Mouse (Mus musculus) heart, adult 2 months (tissue): ENCODE results near the gene Bcl11a. TPM values are rescaled to one million over a fixed set of nuclear protein-coding genes. Genes with fewer than 3 reads are reported as not detected.

Source experiments
- DNase-seq, 2 experiments: peaks; one replicate each; pipeline ENCODE4 v3.0.0; 2021
- H3K27ac ChIP-seq: fragments of 200-600 bp; 2 replicates; pipeline ENCODE4 v1.8.1; 2022
- H3K27me3 ChIP-seq: fragments of 200-500 bp; 2 replicates; pipeline ENCODE4 v1.6.1; 2012; ENCODE audit warnings: mild to moderate bottlenecking, low read length, inconsistent platforms, mixed read lengths; ENCODE audit not compliant: control insufficient read depth, insufficient read depth
- H3K36me3 ChIP-seq: fragments of 200-500 bp; 2 replicates; pipeline ENCODE4 v1.6.1; 2012; ENCODE audit warnings: low read length, inconsistent platforms; ENCODE audit not compliant: control insufficient read depth, insufficient read depth
- H3K4me1 ChIP-seq: fragments of 200-500 bp; 2 replicates; pipeline ENCODE4 v1.6.1; 2011; ENCODE audit warnings: low read length; ENCODE audit not compliant: control insufficient read depth, insufficient read depth
- H3K4me3 ChIP-seq: fragments of 200-600 bp; 2 replicates; pipeline ENCODE4 v1.8.1; 2022
- H3K79me2 ChIP-seq: fragments of 200-500 bp; replicated peaks from 2 replicates; pipeline ENCODE4 v1.6.1; 2012; ENCODE audit warnings: mild to moderate bottlenecking, inconsistent platforms, low read length, moderate library complexity, mixed read lengths; ENCODE audit not compliant: control insufficient read depth, insufficient read depth
- H3K9ac ChIP-seq: fragments of 200-500 bp; 2 replicates; pipeline ENCODE4 v1.6.1; 2012; ENCODE audit warnings: low read depth, mild to moderate bottlenecking, control low read depth, inconsistent platforms, low read length, mixed read lengths
- CTCF ChIP-seq: fragments of 200-600 bp; IDR thresholded peaks from 2 replicates; pipeline ENCODE4 v1.8.1; 2022; ENCODE audit warnings: antibody characterized with exemption, mild to moderate bottlenecking, moderate library complexity
- EP300 ChIP-seq: fragments of 200-500 bp; IDR thresholded peaks from 2 replicates; pipeline ENCODE4 v1.6.1; 2011; ENCODE audit warnings: low read depth, low read length, control low read depth; ENCODE audit not compliant: insufficient read depth
- POLR2A ChIP-seq: fragments of 200-500 bp; IDR thresholded peaks from 2 replicates; pipeline ENCODE4 v1.6.1; 2011; ENCODE audit warnings: mild to moderate bottlenecking, low read depth, low read length, control low read depth; ENCODE audit not compliant: insufficient read depth
- WGBS: fragments of 180-500 bp; shearing (Covaris S2); methylation state at CpG from one replicate; pipeline ENCODE4 v1.1.7; 2018; 5-methylcytosine and 5-hydroxymethylcytosine counted together
- intact Hi-C: fragments of 180-260 bp; cut with DNase I; formaldehyde crosslinking; loops from one replicate; pipeline ENCODE4 v1.15.1; 2025
- polyA plus RNA-seq: library from polyadenylated mRNA; depleted of rRNA; stranded (reverse); fragments of >200 nt; gene quantifications from 2 replicates; pipeline ENCODE4 v1.2.3, GENCODE M21; 2012
- total RNA-seq, 2 experiments: library from RNA; stranded (reverse); gene quantifications; 2 replicates each; pipeline ENCODE4 v1.2.3; 2021

The Bcl11a gene
- total and polyA plus RNA-seq, 3 experiments: 1.1 to 4.2 (median 2.4) TPM

DNA sequence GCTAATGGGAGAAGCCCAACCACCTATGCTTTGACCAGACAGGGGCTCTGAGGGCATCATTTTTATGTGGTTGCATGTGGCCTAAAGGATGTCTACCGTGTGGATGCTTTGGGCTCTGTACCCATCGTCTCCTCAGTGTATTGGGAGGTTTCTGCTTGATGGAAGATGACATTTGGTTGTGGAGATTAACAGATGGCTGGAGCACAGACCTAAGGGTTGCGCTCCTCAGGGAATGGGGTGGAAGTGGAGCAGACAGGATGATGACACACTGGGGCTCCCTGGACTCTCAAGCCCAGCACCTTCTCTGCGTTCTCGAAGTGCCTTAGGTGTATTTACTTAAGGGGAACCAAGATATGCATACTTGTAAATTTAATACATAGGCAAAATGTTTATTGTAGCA, 56.1 kb downstream of the Bcl11a start:
- DNase-seq: no peak
- Histone ChIP-seq H3K36me3 (no peaks in the 10 kb centered on the region), H3K4me1 (no peaks in the 10 kb centered on the region), H3K27ac (no peak overlapping the region), H3K4me3 (no peak overlapping the region), H3K9ac (no peak overlapping the region), H3K27me3 (no peaks in the 10 kb centered on the region), H3K79me2 (no peaks in the 10 kb centered on the region)
- TF ChIP-seq CTCF (no peak), EP300 (no peak), POLR2A (no peak)
- 84% methylated on average over 5 of the region's 5 CpGs for WGBS
- intact Hi-C loops: no loop called here

DNA sequence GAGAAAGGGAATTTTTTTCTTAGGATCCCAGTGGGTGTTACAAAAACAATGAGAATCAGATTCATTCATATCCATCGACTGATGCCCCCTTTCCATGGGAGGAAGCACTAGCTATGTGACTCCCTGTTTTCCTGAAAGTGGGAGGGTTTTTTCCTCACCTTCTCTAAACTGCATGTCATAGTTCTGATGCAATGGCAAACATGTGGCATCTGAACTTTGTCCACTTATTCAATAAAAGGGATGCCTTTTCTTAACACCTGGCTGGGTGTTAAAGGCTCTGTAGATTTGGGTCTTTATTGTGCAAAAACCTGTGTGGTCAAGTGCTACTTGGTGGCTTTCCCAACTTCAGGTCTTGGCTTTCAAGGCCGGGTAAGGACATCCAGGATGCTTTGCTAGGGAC, 57.4 kb downstream of the Bcl11a start:
- intact Hi-C loops: no loop called here
- H3K79me2 ChIP-seq: no peaks in the 10 kb centered on the region
- H3K27ac ChIP-seq: no peak overlapping the region
- TF ChIP-seq POLR2A (no peak), EP300 (no peak), CTCF (no peak)
- H3K9ac ChIP-seq: no peak overlapping the region
- DNase-seq: no peak
- no peaks in the 10 kb centered on the region for H3K27me3 ChIP-seq
- no peaks in the 10 kb centered on the region for H3K36me3 ChIP-seq
- no peak overlapping the region for H3K4me3 ChIP-seq
- H3K4me1 ChIP-seq: no peaks in the 10 kb centered on the region
- 57% methylated on average over 2 of the region's 2 CpGs for WGBS

DNA sequence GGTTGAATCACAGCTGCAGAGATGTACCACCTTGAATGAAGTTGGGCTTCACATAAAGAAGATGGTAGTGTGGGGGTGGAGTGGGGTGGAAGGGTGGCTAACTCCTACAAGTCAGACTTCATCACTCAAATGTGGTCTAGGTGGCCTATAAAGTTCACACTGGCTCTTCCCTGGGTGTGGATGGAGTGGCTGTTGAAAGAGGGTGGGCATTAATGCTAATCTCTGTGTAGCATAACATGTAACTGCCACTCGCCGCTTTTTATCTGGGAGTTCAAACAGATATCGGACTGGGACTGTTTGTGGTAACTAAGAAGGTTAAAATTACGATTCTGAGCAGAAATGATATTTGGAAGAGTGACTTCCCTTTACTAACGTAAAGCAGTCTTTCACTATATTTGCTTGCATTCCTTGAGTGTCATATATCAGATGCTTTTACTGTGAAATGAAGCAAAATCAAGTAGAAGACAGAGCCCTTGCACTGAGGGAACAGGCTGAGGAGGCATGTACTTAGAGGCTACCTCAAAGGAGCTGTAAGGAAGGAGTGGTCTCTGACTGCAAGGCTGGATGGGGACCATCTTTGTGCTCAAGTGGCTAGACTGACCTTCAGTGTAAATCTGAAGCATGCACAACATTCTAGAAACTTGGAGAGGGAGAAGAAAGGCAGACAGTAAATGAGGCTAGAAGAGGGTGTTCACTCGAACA, 58.4 kb downstream of the Bcl11a start:
- TF ChIP-seq EP300 (no peak), POLR2A (no peak), CTCF (no peak)
- H3K79me2 ChIP-seq: no peaks in the 10 kb centered on the region
- no peak overlapping the region for H3K9ac ChIP-seq
- WGBS: 54% methylated on average over 6 of the region's 6 CpGs
- DNase-seq: no peak
- no peaks in the 10 kb centered on the region for H3K27me3 ChIP-seq
- H3K4me3 ChIP-seq: no peak overlapping the region
- no peak overlapping the region for H3K27ac ChIP-seq
- intact Hi-C loops: no loop called here
- no peaks in the 10 kb centered on the region for H3K4me1 ChIP-seq
- no peaks in the 10 kb centered on the region for H3K36me3 ChIP-seq

DNA sequence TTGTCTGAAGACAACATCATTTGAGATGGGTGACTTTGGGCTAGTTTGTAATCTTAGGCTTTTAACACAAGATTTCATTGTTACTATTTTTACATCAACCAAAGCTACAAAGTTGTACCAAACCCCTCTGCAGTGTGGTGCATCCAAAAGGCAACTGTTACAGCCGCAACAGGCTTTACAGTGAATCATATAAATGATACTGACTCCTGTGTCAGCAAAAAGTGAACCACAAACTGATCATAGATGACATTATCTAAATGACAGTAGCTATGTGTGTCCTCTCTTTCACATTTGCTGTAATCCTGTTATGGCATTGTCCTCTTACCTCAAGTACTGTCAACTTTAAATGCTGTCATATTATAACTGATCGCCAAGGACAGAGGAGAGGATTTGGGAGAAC, 60.0 kb downstream of the Bcl11a start:
- Histone ChIP-seq H3K4me1 (no peaks in the 10 kb centered on the region), H3K79me2 (no peaks in the 10 kb centered on the region), H3K9ac (no peak overlapping the region), H3K36me3 (no peaks in the 10 kb centered on the region), H3K4me3 (no peak overlapping the region), H3K27ac (no peak overlapping the region), H3K27me3 (no peaks in the 10 kb centered on the region)
- TF ChIP-seq POLR2A (no peak), CTCF (no peak), EP300 (no peak)
- WGBS: 97% methylated on average over 2 of the region's 2 CpGs
- intact Hi-C loops: no loop called here
- DNase-seq: no peak

DNA sequence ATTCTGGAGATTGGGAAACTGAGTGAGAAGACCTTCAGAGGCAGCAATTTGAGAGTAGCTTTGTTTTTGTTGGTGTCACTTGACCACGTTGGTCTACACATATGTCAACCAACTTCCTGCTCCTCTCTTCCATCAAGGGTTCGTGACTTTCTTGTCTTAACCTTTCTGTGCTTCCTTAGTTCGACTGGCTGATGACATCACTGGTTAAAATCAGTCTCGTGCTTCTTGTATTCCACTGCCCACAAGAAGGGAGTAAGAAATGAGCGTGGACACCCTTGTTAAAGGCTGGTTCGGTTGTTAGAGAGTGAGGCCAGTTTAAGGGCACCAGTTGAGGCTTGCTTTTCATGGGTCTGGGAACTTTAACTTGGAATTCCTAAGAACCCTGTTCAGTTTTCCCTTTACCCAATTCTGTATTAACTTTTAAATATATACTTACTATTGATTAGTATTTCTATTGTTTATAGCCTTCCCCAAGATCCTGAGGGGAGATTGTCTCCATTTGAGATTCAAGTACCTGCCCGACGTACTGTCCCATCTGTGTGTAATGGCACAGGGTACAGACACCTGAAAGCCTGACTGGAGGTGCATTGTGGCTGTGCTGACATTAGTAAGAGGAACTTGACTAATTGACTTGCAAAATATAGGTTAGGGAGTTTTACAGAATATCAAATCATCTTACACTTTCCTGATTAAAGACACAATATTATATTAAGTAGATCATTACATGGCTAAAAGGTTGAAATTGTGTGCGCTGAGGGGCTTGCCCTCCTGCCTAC, 60.9 kb downstream of the Bcl11a start:
- no peak for DNase-seq
- H3K4me1 ChIP-seq: no peaks in the 10 kb centered on the region
- H3K27ac ChIP-seq: no peak overlapping the region
- TF ChIP-seq EP300 (no peak), CTCF (no peak), POLR2A (no peak)
- no peaks in the 10 kb centered on the region for H3K27me3 ChIP-seq
- 71% methylated on average over 9 of the region's 9 CpGs for WGBS
- no peaks in the 10 kb centered on the region for H3K36me3 ChIP-seq
- H3K4me3 ChIP-seq: no peak overlapping the region
- no peaks in the 10 kb centered on the region for H3K79me2 ChIP-seq
- intact Hi-C loops: no loop called here
- no peak overlapping the region for H3K9ac ChIP-seq

DNA sequence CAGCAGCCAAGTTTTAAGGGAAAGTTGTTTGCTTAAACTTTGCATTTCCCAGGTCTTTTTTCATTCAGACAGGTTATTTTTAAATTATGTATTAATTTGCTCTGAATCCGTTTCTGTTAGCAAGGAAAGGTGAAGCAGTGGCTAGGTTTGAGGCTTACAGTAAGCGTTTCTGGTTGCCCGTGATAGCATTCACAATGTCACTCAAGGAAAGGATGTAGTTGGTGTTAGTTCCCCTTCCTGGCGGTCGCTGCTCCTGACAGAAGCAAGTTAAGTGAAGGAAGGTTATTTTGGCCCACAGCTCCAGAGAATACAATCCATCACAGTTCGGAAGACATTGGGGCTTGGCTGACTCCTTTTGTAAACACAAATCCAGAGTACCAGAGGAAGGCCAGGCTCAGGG, 61.6 kb downstream of the Bcl11a start:
- no peak for DNase-seq
- no peak overlapping the region for H3K27ac ChIP-seq
- no peak overlapping the region for H3K4me3 ChIP-seq
- 60% methylated on average over 6 of the region's 6 CpGs for WGBS
- H3K4me1 ChIP-seq: no peaks in the 10 kb centered on the region
- TF ChIP-seq POLR2A (no peak), EP300 (no peak), CTCF (no peak)
- intact Hi-C loops: no loop called here
- no peak overlapping the region for H3K9ac ChIP-seq
- H3K36me3 ChIP-seq: no peaks in the 10 kb centered on the region
- H3K27me3 ChIP-seq: no peaks in the 10 kb centered on the region
- no peaks in the 10 kb centered on the region for H3K79me2 ChIP-seq
